Mouse (Mus musculus) brain, embryonic 14.5 days (tissue): ENCODE measurements around the gene Tbc1d22a. TPM values are rescaled to one million over a fixed set of nuclear protein-coding genes. Genes with fewer than 3 reads are reported as not detected.

Source experiments
- DNase-seq: peaks from one replicate; pipeline ENCODE4 v3.0.0-alpha.2; 2011; ENCODE audit warnings: low read depth
- CTCF ChIP-seq: fragments of 200-500 bp; IDR thresholded peaks from 2 replicates; pipeline ENCODE4 v1.5.1; 2012; ENCODE audit warnings: inconsistent platforms, mild to moderate bottlenecking, moderate library complexity, borderline replicate concordance; ENCODE audit not compliant: insufficient read depth, insufficient read length; ENCODE audit errors: extremely low read depth
- POLR2A ChIP-seq: fragments of 200-500 bp; IDR thresholded peaks from 2 replicates; pipeline ENCODE4 v1.6.1; 2012; ENCODE audit warnings: mild to moderate bottlenecking, inconsistent platforms, borderline replicate concordance; ENCODE audit not compliant: poor library complexity, insufficient read depth, insufficient read length, severe bottlenecking; ENCODE audit errors: extremely low read depth
- polyA plus RNA-seq: library from polyadenylated mRNA; depleted of rRNA; stranded (reverse); fragments of >200 nt; gene quantifications from 2 replicates; pipeline ENCODE4 v1.2.3, GENCODE M21; 2012

Tbc1d22a gene
- polyA plus RNA-seq, 1 experiment: 16.8 TPM

GRCm38 (mm10) chr15:86234001-86234400 lies 19.7 kb downstream of the Tbc1d22a start:
- no peak for TF ChIP-seq POLR2A
- TF ChIP-seq CTCF: no peak
- no peak for DNase-seq

- no peak for TF ChIP-seq POLR2A
- no peak for TF ChIP-seq CTCF
- no peak for DNase-seq
Observed at GRCm38 (mm10) chr15:86234517-86235441, 20.5 kb downstream of the Tbc1d22a start.

DNA sequence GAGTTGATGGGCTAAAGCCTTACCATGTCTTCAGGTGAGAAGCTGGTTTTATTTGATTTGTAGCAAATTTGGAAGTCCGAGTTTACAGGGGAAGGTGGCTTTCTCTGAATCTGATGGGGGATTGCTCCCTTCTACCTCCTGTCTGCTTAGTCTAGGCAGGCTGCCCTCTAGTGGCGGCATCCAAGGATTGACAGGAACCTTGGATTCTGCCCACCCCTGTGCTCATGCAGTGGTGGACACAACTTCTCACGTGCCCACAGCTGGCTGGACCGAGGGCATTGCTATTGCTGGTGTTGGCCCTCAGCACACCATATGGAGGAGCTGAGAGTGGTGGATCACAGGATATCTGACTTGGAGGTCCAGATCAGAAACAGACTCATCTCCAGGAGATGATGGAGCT lies 22.0 kb downstream of the Tbc1d22a start:
- TF ChIP-seq POLR2A (no peak), CTCF (peak; percentile 77)
- peak; percentile 59 for DNase-seq

GRCm38 (mm10) chr15:86238076-86238475 lies 23.8 kb downstream of the Tbc1d22a start:
- no peak for TF ChIP-seq POLR2A
- TF ChIP-seq CTCF: no peak
- no peak for DNase-seq

DNA sequence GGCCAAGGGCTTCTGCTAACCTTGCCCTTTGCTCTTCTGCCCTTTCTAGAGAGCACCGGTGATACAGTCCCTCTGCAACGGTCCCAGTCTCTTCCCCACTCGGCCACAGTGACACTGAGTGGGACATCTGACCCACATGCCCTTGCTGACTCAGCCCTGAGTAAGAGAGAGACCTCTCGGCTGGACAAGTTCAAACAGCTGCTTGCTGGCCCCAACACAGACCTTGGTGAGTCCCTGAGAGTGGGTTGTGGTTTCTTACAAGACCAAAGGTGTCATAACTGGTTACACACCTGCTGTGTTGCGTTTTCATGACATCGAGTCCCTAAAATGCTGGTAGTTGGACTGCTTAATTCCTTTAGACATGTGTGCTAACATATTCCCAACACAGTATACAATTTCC lies 24.8 kb downstream of the Tbc1d22a start:
- TF ChIP-seq CTCF: no peak
- TF ChIP-seq POLR2A: no peak
- no peak for DNase-seq

GRCm38 (mm10) chr15:86239801-86240200 lies 25.5 kb downstream of the Tbc1d22a start:
- no peak for TF ChIP-seq POLR2A
- TF ChIP-seq CTCF: peak; percentile 93
- DNase-seq: peak; percentile 70

DNA sequence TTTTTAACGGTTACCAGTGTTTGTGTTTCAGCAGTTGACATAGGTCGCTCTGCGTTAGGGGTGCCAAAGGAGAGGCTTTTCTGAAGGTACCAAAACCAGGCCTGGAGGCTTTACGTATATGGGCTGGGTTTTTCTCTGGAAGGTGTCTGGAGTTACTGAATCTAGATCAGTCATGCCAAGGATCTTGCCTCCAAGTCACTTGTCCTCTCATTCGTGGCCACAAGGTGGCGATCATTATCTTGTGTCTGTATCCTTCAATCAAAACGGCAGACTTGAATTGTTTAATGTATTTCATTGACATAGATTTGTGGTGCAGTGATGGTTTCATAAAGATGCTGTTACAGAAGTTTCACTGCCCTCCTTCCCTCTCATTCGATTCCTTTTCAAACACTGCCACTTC lies 29.4 kb downstream of the Tbc1d22a start:
- no peak for TF ChIP-seq POLR2A
- TF ChIP-seq CTCF: peak; percentile 72; the same call in 1 of the 2 replicates
- peak; percentile 89 for DNase-seq

- DNase-seq: no peak
- TF ChIP-seq POLR2A: no peak
Observed at GRCm38 (mm10) chr15:86244380-86244779, 30.1 kb downstream of the Tbc1d22a start.

- peak; percentile 88 for DNase-seq
- peak; percentile 80 for TF ChIP-seq CTCF
- no peak for TF ChIP-seq POLR2A
Observed at GRCm38 (mm10) chr15:86250269-86250668, 36.0 kb downstream of the Tbc1d22a start.

DNA sequence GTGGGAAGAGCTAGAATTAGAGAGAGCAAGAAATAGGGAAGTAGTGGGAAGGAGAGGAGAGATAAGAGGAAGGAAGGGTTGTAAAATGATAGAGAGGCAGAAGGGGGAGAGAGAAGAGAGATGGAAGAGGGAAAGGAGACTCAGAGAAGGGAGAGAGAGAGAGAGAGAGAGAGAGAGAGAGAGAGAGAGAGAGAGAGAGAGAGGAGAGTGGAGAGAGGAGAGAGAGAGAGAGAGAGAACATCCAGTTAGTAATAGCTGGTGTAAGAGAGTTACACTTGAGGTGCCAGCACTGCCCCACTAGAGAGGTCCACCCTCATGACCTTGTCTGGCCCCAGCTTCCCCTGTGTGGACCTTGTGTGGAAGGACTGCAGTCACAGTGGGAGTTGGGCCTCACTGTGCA lies 37.9 kb downstream of the Tbc1d22a start:
- no peak for DNase-seq
- no peak for TF ChIP-seq POLR2A
- no peak for TF ChIP-seq CTCF

- DNase-seq: no peak
- TF ChIP-seq POLR2A (no peak), CTCF (peak; percentile 34; the same call in 1 of the 2 replicates)
Observed at GRCm38 (mm10) chr15:86252684-86253083, 38.4 kb downstream of the Tbc1d22a start.

DNA sequence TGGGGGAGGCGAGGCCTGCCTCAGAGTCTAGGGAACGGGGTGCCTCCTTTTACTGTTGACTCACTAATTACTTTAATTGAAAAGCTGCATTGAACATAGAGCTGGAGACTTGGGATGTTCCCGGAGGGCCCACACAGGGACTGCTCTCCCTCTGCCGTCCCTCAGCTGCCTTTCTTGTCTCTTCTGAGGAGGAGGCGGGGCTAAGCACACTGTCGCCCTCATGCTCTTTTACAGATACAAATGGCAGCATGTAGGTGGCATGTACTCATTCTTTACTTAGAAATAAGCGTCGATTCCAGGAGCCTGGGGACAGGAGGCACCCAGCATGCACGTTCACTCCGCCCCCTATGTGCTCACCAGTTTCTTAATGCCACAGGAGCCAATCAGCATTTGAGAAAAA lies 39.2 kb downstream of the Tbc1d22a start:
- DNase-seq: peak; percentile 67
- TF ChIP-seq CTCF: no peak
- no peak for TF ChIP-seq POLR2A
